13 mouse cellular contexts compared by ENCODE assay signal in the genomic region with DNA sequence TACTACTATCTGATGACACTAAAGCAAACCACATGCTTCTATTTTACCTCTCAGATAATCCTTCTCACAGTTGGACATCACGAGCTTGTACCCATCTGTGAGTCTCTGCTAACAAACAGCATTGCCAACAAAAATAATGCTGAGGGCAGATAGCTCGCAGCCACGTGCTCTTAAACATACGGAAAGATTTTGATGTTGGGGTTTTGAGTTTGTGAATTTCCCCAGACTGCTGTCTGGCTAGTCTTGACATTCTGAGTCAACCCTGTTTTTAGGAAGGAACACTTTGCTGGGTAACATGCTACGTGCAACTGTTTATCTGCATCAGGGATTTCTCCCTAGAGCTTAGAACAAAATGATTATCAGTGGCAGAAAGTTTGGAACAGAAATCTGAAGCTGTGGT.
"Had no signal": no experiment of that assay in that cellular context is flagged by ENCODE, and none has a peak within 500 bp of the region (broad histone marks: within the 10 kb centered on the region; RNA-seq: fewer than 3 reads in every experiment).

No protein-coding gene starts in this region.

- H3K27me3 ChIP-seq: liver, embryonic 15.5 days; midbrain, embryonic 13.5 days; neural tube, embryonic 15.5 days had no signal

- H3K4me1 ChIP-seq: liver, embryonic 15.5 days had no signal

- H3K9me3 ChIP-seq: limb, embryonic 10.5 days; liver, embryonic 15.5 days; midbrain, embryonic 13.5 days; neural tube, embryonic 15.5 days had no signal

- H3K9ac ChIP-seq: liver, embryonic 15.5 days; midbrain, embryonic 13.5 days; neural tube, embryonic 15.5 days had no signal

- DNase-seq: kidney, adult 8-10 months; kidney, postnatal 36 days; lung, adult 2 months; lung, postnatal 36 days; right cerebral cortex, adult 18-20 months; right cerebral cortex, postnatal 25 days; thymus, postnatal 4 days had no signal

- H3K4me2 ChIP-seq: liver, embryonic 11.5 days; liver, embryonic 15.5 days; midbrain, embryonic 13.5 days; neural tube, embryonic 15.5 days had no signal

- H3K36me3 ChIP-seq: limb, embryonic 10.5 days; liver, embryonic 15.5 days; midbrain, embryonic 13.5 days; neural tube, embryonic 15.5 days had no signal

- H3K4me3 ChIP-seq: left cerebral cortex, adult 2 months; limb, embryonic 10.5 days; liver, embryonic 15.5 days; midbrain, embryonic 13.5 days; neural tube, embryonic 15.5 days had no signal

- H3K27ac ChIP-seq: left cerebral cortex, adult 2 months; limb, embryonic 10.5 days; liver, embryonic 15.5 days; midbrain, embryonic 13.5 days; neural tube, embryonic 15.5 days had no signal
